ENCODE assay signal across 9 mouse cellular contexts in the genomic region with DNA sequence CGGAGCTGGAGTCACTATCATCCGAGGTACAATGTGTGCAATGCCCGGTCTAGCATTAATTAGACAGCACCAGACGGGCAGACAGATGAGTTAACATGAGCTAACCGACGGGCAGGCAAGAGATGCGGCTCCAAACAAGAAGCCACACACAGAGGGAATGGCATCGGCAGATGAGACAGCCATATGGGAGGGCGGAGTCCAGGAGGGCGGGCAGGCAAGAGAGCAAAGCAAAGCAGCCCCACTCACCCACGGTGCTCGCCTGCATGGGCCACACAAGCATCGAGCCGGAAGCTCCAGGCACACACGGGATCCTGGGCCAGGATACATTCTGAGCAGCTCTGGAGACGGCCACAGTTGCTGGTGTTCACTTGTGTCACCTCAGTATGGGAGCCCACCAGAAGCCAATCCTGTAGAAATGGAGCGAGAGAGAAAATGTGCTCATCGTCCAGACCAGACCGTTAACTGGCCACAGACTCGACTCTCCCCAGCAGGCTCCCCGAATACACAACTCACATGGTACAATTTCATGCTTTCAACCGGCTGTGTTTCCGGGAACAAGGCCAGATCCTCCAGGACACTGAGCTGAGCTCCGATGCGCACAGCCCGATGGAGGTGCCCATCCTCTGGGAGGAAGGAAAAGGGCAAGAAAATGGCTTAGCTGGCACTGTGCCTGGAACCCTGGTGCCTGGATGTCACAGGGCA. TPM values are rescaled to one million over a fixed set of nuclear protein-coding genes. Genes with fewer than 3 reads are reported as not detected.
DNase-seq lines count a peak whose midpoint lies in the region; ATAC-seq and TF ChIP-seq lines count a peak whose summit lies in the region.
"Had no signal": no experiment of that assay in that cellular context is flagged by ENCODE, and none has a peak within 500 bp of the region (broad histone marks: within the 10 kb centered on the region; RNA-seq: fewer than 3 reads in every experiment).

No protein-coding gene starts in this region.

- H3K4me3 ChIP-seq in heart, postnatal 0 days (ENCODE audit: low read depth, low read length), result no peak overlapping the region
- no peak overlapping the region for H3K4me3 ChIP-seq in heart, adult 2 months
- H3K4me3 ChIP-seq in embryonic facial prominence, embryonic 15.5 days (replicated peaks), result no peak overlapping the region
- H3K4me3 ChIP-seq: heart, embryonic 15.5 days had no signal

- no peak for DNase-seq in heart, postnatal 0 days (ENCODE audit: low spot score)
- no peak for DNase-seq in heart, adult 2 months
- peak; percentile 54 to 59 for DNase-seq in layer of hippocampus, postnatal 25 days (ENCODE audit: extremely low spot score in 1 of 2, low spot score in 1 of 2)
- peak; percentile 64 to 72 for DNase-seq in right cerebral cortex, postnatal 10 days (ENCODE audit: low spot score in 2 of 2)
- DNase-seq in yolk sac, embryonic 10.5 days (ENCODE audit: low spot score), result no peak
- DNase-seq in adrenal gland, postnatal 36 days, result no peak
- DNase-seq in thymus, postnatal 36 days, result no peak

- intact Hi-C loops in heart, adult 2 months (cut with DNase I), result loop anchor here (2.0 kb wide), 1 partner anchor 54 kb away; no protein-coding TSS in a partner anchor

- no peak overlapping the region for H3K9ac ChIP-seq in heart, postnatal 0 days (replicated peaks; ENCODE audit: low read depth, low read length)
- no peak overlapping the region for H3K9ac ChIP-seq in heart, adult 2 months (ENCODE audit: low read depth, low read length)
- H3K9ac ChIP-seq in embryonic facial prominence, embryonic 15.5 days, result no peak overlapping the region
- H3K9ac ChIP-seq: heart, embryonic 15.5 days had no signal

- H3K4me1 ChIP-seq in heart, postnatal 0 days (ENCODE audit: control insufficient read depth, insufficient read depth), result 0 out of 2 replicates have a peak, but pooled peaks cover 6% of the 10 kb centered on the region
- H3K4me1 ChIP-seq in heart, adult 2 months (ENCODE audit: control insufficient read depth, insufficient read depth, low read length), result no peaks in the 10 kb centered on the region
- peaks cover 2% of the 10 kb centered on the region; the same call in 1 of the 2 replicates for H3K4me1 ChIP-seq in embryonic facial prominence, embryonic 15.5 days
- H3K4me1 ChIP-seq: heart, embryonic 15.5 days had no signal

- WGBS in heart, postnatal 0 days, result 63% methylated on average over 26 of the region's 26 CpGs
- WGBS in heart, adult 2 months, result 66% methylated on average over 26 of the region's 26 CpGs
- 59% methylated on average over 26 of the region's 26 CpGs for WGBS in embryonic facial prominence, embryonic 15.5 days

- no peaks in the 10 kb centered on the region for H3K36me3 ChIP-seq in heart, postnatal 0 days (replicated peaks; ENCODE audit: control insufficient read depth, insufficient read depth, low read length)
- H3K36me3 ChIP-seq in heart, adult 2 months (ENCODE audit: control insufficient read depth, insufficient read depth, low read length), result no peaks in the 10 kb centered on the region
- H3K36me3 ChIP-seq in embryonic facial prominence, embryonic 15.5 days, result no peaks in the 10 kb centered on the region
- H3K36me3 ChIP-seq: heart, embryonic 15.5 days had no signal

- TF ChIP-seq CTCF in heart, postnatal 0 days (IDR thresholded peaks at IDR 0.05; ENCODE audit: low read depth), result no peak
- no peak for TF ChIP-seq CTCF in heart, adult 2 months (IDR thresholded peaks at IDR 0.05)

- H3K27ac ChIP-seq in heart, postnatal 0 days (ENCODE audit: low read depth), result no peak overlapping the region
- no peak overlapping the region for H3K27ac ChIP-seq in heart, adult 2 months
- H3K27ac ChIP-seq in embryonic facial prominence, embryonic 15.5 days (replicated peaks), result no peak overlapping the region
- H3K27ac ChIP-seq: heart, embryonic 15.5 days had no signal

- H3K9me3 ChIP-seq in heart, postnatal 0 days (replicated peaks; ENCODE audit: control insufficient read depth, low read length), result no peaks in the 10 kb centered on the region
- no peaks in the 10 kb centered on the region for H3K9me3 ChIP-seq in embryonic facial prominence, embryonic 15.5 days (replicated peaks)
- H3K9me3 ChIP-seq: heart, embryonic 15.5 days had no signal

- no peaks in the 10 kb centered on the region for H3K79me2 ChIP-seq in heart, adult 2 months (replicated peaks; ENCODE audit: control insufficient read depth, insufficient read depth, low read length)

- no peak for TF ChIP-seq POLR2A in heart, adult 2 months (IDR thresholded peaks at IDR 0.05; ENCODE audit: insufficient read depth, low read depth, low read length)

- 0 out of 2 replicates have a peak, but pooled peaks have one; percentile 4 for ATAC-seq in heart, postnatal 0 days (ENCODE audit: insufficient read depth, low read depth)
- ATAC-seq in embryonic facial prominence, embryonic 15.5 days (ENCODE audit: insufficient number of reproducible peaks, low FRiP score, low TSS enrichment, low read depth), result peak; percentile 61

- TF ChIP-seq EP300 in heart, postnatal 0 days (IDR thresholded peaks at IDR 0.05; ENCODE audit: low read depth), result no peak
- no peak for TF ChIP-seq EP300 in heart, adult 2 months (IDR thresholded peaks at IDR 0.05; ENCODE audit: insufficient read depth, low read depth, low read length)

- H3K27me3 ChIP-seq in heart, postnatal 0 days (ENCODE audit: control insufficient read depth, insufficient read depth, low read length), result 0 out of 2 replicates have a peak, but pooled peaks cover 2% of the 10 kb centered on the region
- H3K27me3 ChIP-seq in heart, adult 2 months (ENCODE audit: control insufficient read depth, insufficient read depth, low read length), result no peaks in the 10 kb centered on the region
- no peaks in the 10 kb centered on the region for H3K27me3 ChIP-seq in embryonic facial prominence, embryonic 15.5 days

- H3K4me2 ChIP-seq in heart, postnatal 0 days (ENCODE audit: low read depth, low read length), result no peak overlapping the region
- H3K4me2 ChIP-seq in embryonic facial prominence, embryonic 15.5 days (replicated peaks), result peak overlapping the region; percentile 32
- H3K4me2 ChIP-seq: heart, embryonic 15.5 days had no signal

RNA-seq across cellular contexts. Expression of gene Sema4f, which starts 22.3 kb away (rescaled TPM):
- not detected in 2 replicates for total RNA-seq in heart, postnatal 0 days (2014; rRNA removed; ENCODE audit: low replicate concordance)
- 0.04 TPM in 1 of 2 replicates, not detected in the other for polyA plus RNA-seq in heart, postnatal 0 days (2015; fragmentation: Nextera tagmentation; extraction: Ambion mirVana)
- total RNA-seq in heart, adult 2 months (2021), result under 1 TPM; 0.13 to 0.18 TPM
- 0.37 and 0.53 TPM in 2 replicates for polyA plus RNA-seq in heart, adult 2 months (2012; rRNA removed)
- 2.3 TPM in 2 replicates for polyA plus RNA-seq in embryonic facial prominence, embryonic 15.5 days (2015; fragmentation: Nextera tagmentation; extraction: Ambion mirVana)
- 10 to 100 TPM; 37.8 to 37.9 TPM for total RNA-seq in layer of hippocampus, postnatal 25 days (2021)
- under 1 TPM; 0.66 to 0.69 TPM for total RNA-seq in adrenal gland, postnatal 36 days (2021)

RNA-seq across cellular contexts. Expression of gene M1ap, which starts 29.5 kb away (rescaled TPM):
- 0.39 TPM in 1 of 2 replicates, not detected in the other for total RNA-seq in heart, postnatal 0 days (2014; rRNA removed; ENCODE audit: low replicate concordance)
- polyA plus RNA-seq in heart, postnatal 0 days (2015; fragmentation: Nextera tagmentation; extraction: Ambion mirVana), result 0.59 and 0.75 TPM in 2 replicates
- total RNA-seq in heart, adult 2 months (2021), result under 1 TPM in 1 of 2 experiments, not detected in 1; 0.34 TPM
- polyA plus RNA-seq in heart, adult 2 months (2012; rRNA removed), result 0.31 TPM in 1 of 2 replicates, not detected in the other
- polyA plus RNA-seq in embryonic facial prominence, embryonic 15.5 days (2015; fragmentation: Nextera tagmentation; extraction: Ambion mirVana), result 0.25 and 0.27 TPM in 2 replicates
- total RNA-seq in layer of hippocampus, postnatal 25 days (2021), result under 1 TPM in 1 of 2 experiments, not detected in 1; 0.34 TPM
- total RNA-seq in adrenal gland, postnatal 36 days (2021), result under 1 TPM in 1 of 2 experiments, not detected in 1; 0.13 TPM

Comparison
In these comparisons a context has a peak if more than half of its experiments do, and no peak if none do; other contexts are left out.
1. DNase-seq: peak in layer of hippocampus, postnatal 25 days (2 of 2) and right cerebral cortex, postnatal 10 days (2 of 2); none in heart, postnatal 0 days (single experiment), heart, adult 2 months (0 of 2), yolk sac, embryonic 10.5 days (single experiment), adrenal gland, postnatal 36 days (0 of 2) and thymus, postnatal 36 days (0 of 2).
2. RNA of gene Sema4f, which starts 22.3 kb away (total RNA-seq): 37.8 to 37.9 TPM in layer of hippocampus, postnatal 25 days; 0.66 to 0.69 TPM in adrenal gland, postnatal 36 days, 0.13 to 0.18 TPM in heart, adult 2 months and not detected in heart, postnatal 0 days; every median in the first group is over 10 times any median in the second.